Mouse (Mus musculus): Measurements from ENCODE around the gene Map4k5. TPM values are rescaled to one million over a fixed set of nuclear protein-coding genes. Genes with fewer than 3 reads are reported as not detected.

The Map4k5 gene
- polyA plus RNA-seq, 1 experiment from 2014 or later: 32.7 TPM

DNA sequence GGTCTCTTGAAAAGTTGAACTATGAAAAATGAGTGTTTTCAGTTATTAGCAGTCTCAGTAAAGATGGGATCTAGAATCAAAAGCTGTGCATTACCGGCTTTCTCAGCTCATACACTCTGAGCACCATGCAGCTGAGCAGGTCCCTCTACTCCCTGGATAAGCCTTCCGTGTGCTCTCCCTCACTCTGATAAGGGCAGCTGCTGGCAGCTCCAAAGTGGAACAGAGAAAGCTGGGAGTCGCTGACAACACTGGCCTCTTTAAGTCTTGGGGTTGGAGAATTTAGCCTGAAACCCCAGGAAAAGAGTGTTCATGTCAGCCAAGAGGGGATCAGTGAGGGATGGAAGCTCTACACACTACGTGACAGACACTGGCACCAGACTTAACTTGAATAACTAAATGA lies 34.2 kb downstream of the Map4k5 start:
- no peaks in the 10 kb centered on the region for H3K36me3 ChIP-seq (ENCODE audit: control insufficient read depth, insufficient read depth, low read length)
- H3K27ac ChIP-seq (ENCODE audit: low read depth, low read length): no peak overlapping the region
- ATAC-seq (replicated peaks; ENCODE audit: low FRiP score): no peak
- H3K4me2 ChIP-seq (ENCODE audit: low read depth, low read length, severe bottlenecking): no peak overlapping the region
- H3K9ac ChIP-seq (ENCODE audit: low read length): no peak overlapping the region
- no peaks in the 10 kb centered on the region for H3K4me1 ChIP-seq (replicated peaks; ENCODE audit: control insufficient read depth, insufficient read depth, low read length)
- H3K9me3 ChIP-seq (ENCODE audit: control insufficient read depth, low read length): no peaks in the 10 kb centered on the region
- no peak for DNase-seq (ENCODE audit: low spot score)
- no peak overlapping the region for H3K4me3 ChIP-seq (ENCODE audit: low read depth, low read length)
- H3K27me3 ChIP-seq (ENCODE audit: control insufficient read depth, insufficient read depth, low read length): no peaks in the 10 kb centered on the region
- WGBS: 95% methylated on average over 4 of the region's 4 CpGs

DNA sequence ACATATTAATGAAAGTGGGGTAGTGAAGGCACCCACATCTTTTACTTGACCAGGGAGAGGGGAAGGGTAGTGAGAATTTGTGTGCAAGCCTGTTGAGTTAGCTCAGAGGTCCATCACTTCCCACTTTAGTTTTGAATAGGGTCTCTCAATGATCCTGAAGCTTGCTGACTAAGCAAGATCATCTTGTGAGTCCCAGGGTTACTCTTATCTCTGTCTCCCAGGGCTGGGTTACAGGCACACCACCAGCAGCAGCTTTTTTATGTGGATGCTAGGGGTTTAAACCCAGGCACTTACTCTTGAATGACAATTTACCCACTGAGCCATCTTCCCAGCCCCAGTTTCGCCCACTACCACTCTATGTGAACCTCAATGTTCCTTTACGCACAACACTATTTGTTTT lies 35.4 kb downstream of the Map4k5 start:
- H3K27ac ChIP-seq (ENCODE audit: low read depth, low read length): no peak overlapping the region
- no peak overlapping the region for H3K4me2 ChIP-seq (ENCODE audit: low read depth, low read length, severe bottlenecking)
- H3K4me1 ChIP-seq (replicated peaks; ENCODE audit: control insufficient read depth, insufficient read depth, low read length): no peaks in the 10 kb centered on the region
- no peak overlapping the region for H3K4me3 ChIP-seq (ENCODE audit: low read depth, low read length)
- DNase-seq (ENCODE audit: low spot score): no peak
- no peaks in the 10 kb centered on the region for H3K9me3 ChIP-seq (ENCODE audit: control insufficient read depth, low read length)
- no peaks in the 10 kb centered on the region for H3K27me3 ChIP-seq (ENCODE audit: control insufficient read depth, insufficient read depth, low read length)
- no peak overlapping the region for H3K9ac ChIP-seq (ENCODE audit: low read length)
- WGBS: 94% methylated on average over 2 of the region's 2 CpGs
- H3K36me3 ChIP-seq (ENCODE audit: control insufficient read depth, insufficient read depth, low read length): no peaks in the 10 kb centered on the region
- ATAC-seq (replicated peaks; ENCODE audit: low FRiP score): no peak

DNA sequence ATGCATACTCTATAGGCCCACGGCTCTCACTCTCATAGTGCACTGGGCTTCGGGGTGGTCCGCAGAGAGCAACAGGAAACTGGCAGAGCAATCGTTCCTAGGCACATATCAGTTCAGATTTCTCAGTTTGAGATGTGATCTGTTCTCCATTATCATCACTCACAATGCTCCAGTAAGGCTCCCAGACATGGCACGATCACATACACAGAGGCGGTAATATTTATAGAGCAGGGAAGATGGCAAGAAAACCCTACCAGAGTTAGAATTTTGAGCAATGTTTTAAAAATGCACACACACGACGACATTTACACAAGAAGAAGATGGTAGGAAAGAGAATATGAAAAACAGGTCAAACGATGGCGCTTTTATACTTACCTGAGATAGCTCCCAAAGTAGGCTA lies 36.6 kb downstream of the Map4k5 start:
- Histone ChIP-seq H3K4me3 (ENCODE audit: low read depth, low read length) (no peak overlapping the region), H3K9me3 (ENCODE audit: control insufficient read depth, low read length) (no peaks in the 10 kb centered on the region), H3K27me3 (ENCODE audit: control insufficient read depth, insufficient read depth, low read length) (no peaks in the 10 kb centered on the region), H3K9ac (ENCODE audit: low read length) (no peak overlapping the region), H3K27ac (ENCODE audit: low read depth, low read length) (no peak overlapping the region), H3K4me1 (replicated peaks; ENCODE audit: control insufficient read depth, insufficient read depth, low read length) (no peaks in the 10 kb centered on the region), H3K4me2 (ENCODE audit: low read depth, low read length, severe bottlenecking) (no peak overlapping the region), H3K36me3 (ENCODE audit: control insufficient read depth, insufficient read depth, low read length) (no peaks in the 10 kb centered on the region)
- ATAC-seq (replicated peaks; ENCODE audit: low FRiP score) (no peak), DNase-seq (ENCODE audit: low spot score) (no peak)
- WGBS: 97% methylated on average over 10 of the region's 10 CpGs

DNA sequence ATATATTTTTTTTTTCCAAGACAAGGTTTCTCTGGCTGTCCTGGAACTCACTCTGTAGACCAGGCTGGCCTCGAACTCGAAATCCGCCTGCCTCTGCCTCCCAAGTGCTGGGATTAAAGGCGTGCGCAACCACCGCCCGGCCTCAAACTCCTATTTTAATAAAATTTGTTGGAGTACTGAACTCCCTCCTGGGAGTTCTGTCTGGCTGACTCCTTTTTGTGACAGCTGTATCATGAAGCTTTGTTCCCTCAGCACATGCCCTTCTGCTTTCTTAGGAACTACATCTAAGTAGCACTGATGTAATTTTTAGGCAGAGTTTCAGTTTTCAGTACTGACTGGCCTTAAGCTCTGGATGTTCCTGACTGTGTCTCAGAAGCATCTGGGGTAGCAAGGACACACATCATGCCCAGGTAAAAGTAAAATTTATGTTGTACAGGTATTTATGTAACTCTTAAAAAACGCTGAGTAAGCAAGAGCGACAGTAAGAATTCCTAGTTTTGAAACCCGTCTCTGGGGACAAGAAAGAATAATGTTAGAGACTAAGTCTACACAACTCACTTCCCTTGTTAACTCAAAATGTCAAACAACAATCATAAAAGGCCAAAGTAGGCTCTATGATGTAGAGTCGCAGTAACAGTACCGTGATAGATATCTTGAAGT lies 37.2 kb downstream of the Map4k5 start:
- Histone ChIP-seq H3K27me3 (ENCODE audit: control insufficient read depth, insufficient read depth, low read length) (no peaks in the 10 kb centered on the region), H3K9ac (ENCODE audit: low read length) (no peak overlapping the region), H3K27ac (ENCODE audit: low read depth, low read length) (no peak overlapping the region), H3K9me3 (ENCODE audit: control insufficient read depth, low read length) (no peaks in the 10 kb centered on the region), H3K4me1 (replicated peaks; ENCODE audit: control insufficient read depth, insufficient read depth, low read length) (no peaks in the 10 kb centered on the region), H3K4me2 (ENCODE audit: low read depth, low read length, severe bottlenecking) (no peak overlapping the region), H3K4me3 (ENCODE audit: low read depth, low read length) (no peak overlapping the region), H3K36me3 (ENCODE audit: control insufficient read depth, insufficient read depth, low read length) (no peaks in the 10 kb centered on the region)
- ATAC-seq (replicated peaks; ENCODE audit: low FRiP score) (no peak), DNase-seq (ENCODE audit: low spot score) (no peak)
- 98% methylated on average over 12 of the region's 12 CpGs for WGBS

DNA sequence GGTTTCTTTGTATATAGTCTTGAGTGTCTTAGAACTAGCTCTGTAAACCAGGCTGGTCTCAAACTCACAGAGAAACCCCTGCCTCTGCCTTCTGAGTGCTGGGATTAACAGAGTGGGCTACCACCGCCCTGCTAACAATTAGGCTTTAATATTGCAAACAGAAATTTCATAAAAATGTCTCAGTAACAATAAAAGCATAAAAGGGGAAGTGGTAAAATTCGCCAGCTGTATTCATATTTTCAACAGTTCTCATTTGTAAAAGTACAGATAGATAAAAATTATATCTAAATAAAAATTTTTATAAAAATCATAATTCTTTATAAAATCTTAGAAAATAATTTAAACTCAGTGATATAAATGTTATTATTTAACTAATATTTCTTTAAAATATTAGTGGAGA lies 39.1 kb downstream of the Map4k5 start:
- H3K4me1 ChIP-seq (replicated peaks; ENCODE audit: control insufficient read depth, insufficient read depth, low read length): no peaks in the 10 kb centered on the region
- H3K27me3 ChIP-seq (ENCODE audit: control insufficient read depth, insufficient read depth, low read length): no peaks in the 10 kb centered on the region
- no peak overlapping the region for H3K9ac ChIP-seq (ENCODE audit: low read length)
- no peaks in the 10 kb centered on the region for H3K36me3 ChIP-seq (ENCODE audit: control insufficient read depth, insufficient read depth, low read length)
- WGBS: 91% methylated on average over 2 of the region's 2 CpGs
- DNase-seq (ENCODE audit: low spot score): no peak
- H3K9me3 ChIP-seq (ENCODE audit: control insufficient read depth, low read length): no peaks in the 10 kb centered on the region
- no peak overlapping the region for H3K4me2 ChIP-seq (ENCODE audit: low read depth, low read length, severe bottlenecking)
- no peak overlapping the region for H3K4me3 ChIP-seq (ENCODE audit: low read depth, low read length)
- H3K27ac ChIP-seq (ENCODE audit: low read depth, low read length): no peak overlapping the region
- ATAC-seq (replicated peaks; ENCODE audit: low FRiP score): no peak

DNA sequence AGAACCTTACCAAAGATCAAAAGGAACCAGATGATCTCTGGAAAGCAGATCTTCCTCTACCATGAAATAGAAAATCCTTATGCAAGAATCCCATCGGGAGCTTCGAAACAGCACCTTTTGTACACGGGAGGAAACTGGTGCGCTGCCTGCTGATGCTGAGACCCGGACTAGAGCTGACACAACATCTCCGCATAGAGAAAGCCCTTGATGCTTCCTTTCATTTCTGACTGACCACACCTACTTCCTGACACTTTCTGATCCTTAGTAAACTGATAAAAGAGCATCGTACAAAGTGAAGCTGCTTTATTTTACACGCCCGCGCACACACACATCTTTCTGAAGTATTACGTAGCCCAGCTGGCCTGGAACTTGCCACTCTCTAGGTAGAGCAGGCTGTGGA lies 39.6 kb downstream of the Map4k5 start:
- no peaks in the 10 kb centered on the region for H3K4me1 ChIP-seq (replicated peaks; ENCODE audit: control insufficient read depth, insufficient read depth, low read length)
- H3K9ac ChIP-seq (ENCODE audit: low read length): no peak overlapping the region
- H3K27ac ChIP-seq (ENCODE audit: low read depth, low read length): no peak overlapping the region
- H3K4me2 ChIP-seq (ENCODE audit: low read depth, low read length, severe bottlenecking): no peak overlapping the region
- ATAC-seq (replicated peaks; ENCODE audit: low FRiP score): no peak
- no peaks in the 10 kb centered on the region for H3K9me3 ChIP-seq (ENCODE audit: control insufficient read depth, low read length)
- WGBS: 89% methylated on average over 11 of the region's 11 CpGs
- no peak overlapping the region for H3K4me3 ChIP-seq (ENCODE audit: low read depth, low read length)
- DNase-seq (ENCODE audit: low spot score): no peak
- no peaks in the 10 kb centered on the region for H3K27me3 ChIP-seq (ENCODE audit: control insufficient read depth, insufficient read depth, low read length)
- no peaks in the 10 kb centered on the region for H3K36me3 ChIP-seq (ENCODE audit: control insufficient read depth, insufficient read depth, low read length)

DNA sequence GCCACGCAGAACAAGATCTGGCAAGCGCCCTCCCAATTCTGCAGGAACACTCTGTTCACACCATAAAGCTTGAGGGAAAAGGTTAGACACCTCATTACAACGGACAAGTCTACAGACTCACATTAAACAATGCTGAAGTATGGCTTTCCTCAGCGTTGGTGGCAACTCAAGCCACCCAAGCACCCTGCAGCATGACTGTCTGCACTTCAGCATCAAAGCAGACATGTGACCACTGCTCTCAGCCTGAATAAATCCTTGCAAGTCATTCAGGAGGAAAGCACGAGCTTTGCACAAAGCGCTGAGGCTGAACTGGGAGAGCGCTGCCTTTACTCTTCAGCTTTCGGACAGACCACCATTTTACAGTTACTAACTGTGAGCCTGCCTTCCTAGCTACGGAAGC lies 40.7 kb downstream of the Map4k5 start:
- H3K36me3 ChIP-seq (ENCODE audit: control insufficient read depth, insufficient read depth, low read length): no peaks in the 10 kb centered on the region
- no peak overlapping the region for H3K4me2 ChIP-seq (ENCODE audit: low read depth, low read length, severe bottlenecking)

DNA sequence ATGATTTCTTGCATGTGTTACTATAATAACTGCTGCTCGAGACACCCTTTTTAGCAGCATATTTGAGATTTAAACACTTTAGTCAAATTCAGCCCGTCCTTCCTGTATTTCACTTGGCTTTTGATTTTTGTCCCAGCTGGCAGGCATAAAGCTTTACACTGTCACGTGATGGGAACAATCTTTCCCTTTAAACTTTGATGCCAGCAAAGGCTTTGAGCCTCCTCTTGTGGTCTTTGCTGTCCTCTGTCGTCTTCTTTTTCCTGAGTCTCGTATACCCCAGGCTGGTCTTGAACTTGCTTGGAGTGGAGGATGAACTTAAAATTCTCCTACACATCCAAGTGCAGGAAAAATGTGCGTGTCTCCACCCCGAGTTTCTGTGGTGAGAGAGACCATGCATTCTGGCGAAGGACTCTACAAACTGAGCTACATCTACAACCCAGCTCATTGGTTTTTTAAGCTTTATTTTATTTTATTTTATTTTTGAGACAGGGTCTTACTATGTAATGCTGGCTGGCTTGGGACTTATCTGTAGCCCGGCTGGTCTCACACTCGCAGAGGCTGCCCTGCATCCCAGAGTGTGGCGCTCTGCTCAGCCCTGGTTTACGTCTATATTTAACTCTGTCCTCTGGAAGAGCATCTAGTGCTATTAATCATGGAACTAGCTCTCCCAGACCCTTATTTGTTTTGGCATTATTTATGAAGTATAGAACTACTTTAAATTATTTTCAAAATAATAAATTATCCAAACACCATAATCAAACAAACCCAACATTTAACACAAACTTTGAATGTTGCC lies 44.7 kb downstream of the Map4k5 start:
- no peak for ATAC-seq (replicated peaks; ENCODE audit: low FRiP score)
- 92% methylated on average over 12 of the region's 12 CpGs for WGBS
- Histone ChIP-seq H3K9me3 (ENCODE audit: control insufficient read depth, low read length) (no peaks in the 10 kb centered on the region), H3K4me3 (ENCODE audit: low read depth, low read length) (no peak overlapping the region), H3K27me3 (ENCODE audit: control insufficient read depth, insufficient read depth, low read length) (no peaks in the 10 kb centered on the region), H3K4me1 (replicated peaks; ENCODE audit: control insufficient read depth, insufficient read depth, low read length) (no peaks in the 10 kb centered on the region), H3K36me3 (ENCODE audit: control insufficient read depth, insufficient read depth, low read length) (no peaks in the 10 kb centered on the region), H3K27ac (ENCODE audit: low read depth, low read length) (no peak overlapping the region), H3K4me2 (ENCODE audit: low read depth, low read length, severe bottlenecking) (no peak overlapping the region), H3K9ac (ENCODE audit: low read length) (no peak overlapping the region)
- DNase-seq (ENCODE audit: low spot score): no peak

More for the DNA sequence above, 40.7 kb downstream of the Map4k5 start:
- no peak overlapping the region for H3K9ac ChIP-seq (ENCODE audit: low read length)
- no peaks in the 10 kb centered on the region for H3K4me1 ChIP-seq (replicated peaks; ENCODE audit: control insufficient read depth, insufficient read depth, low read length)
- ATAC-seq (replicated peaks; ENCODE audit: low FRiP score) (no peak), DNase-seq (ENCODE audit: low spot score) (no peak)
- H3K9me3 ChIP-seq (ENCODE audit: control insufficient read depth, low read length): no peaks in the 10 kb centered on the region
- 82% methylated on average over 9 of the region's 9 CpGs for WGBS
- no peak overlapping the region for H3K4me3 ChIP-seq (ENCODE audit: low read depth, low read length)
- H3K27me3 ChIP-seq (ENCODE audit: control insufficient read depth, insufficient read depth, low read length): no peaks in the 10 kb centered on the region
- no peak overlapping the region for H3K27ac ChIP-seq (ENCODE audit: low read depth, low read length)

DNA sequence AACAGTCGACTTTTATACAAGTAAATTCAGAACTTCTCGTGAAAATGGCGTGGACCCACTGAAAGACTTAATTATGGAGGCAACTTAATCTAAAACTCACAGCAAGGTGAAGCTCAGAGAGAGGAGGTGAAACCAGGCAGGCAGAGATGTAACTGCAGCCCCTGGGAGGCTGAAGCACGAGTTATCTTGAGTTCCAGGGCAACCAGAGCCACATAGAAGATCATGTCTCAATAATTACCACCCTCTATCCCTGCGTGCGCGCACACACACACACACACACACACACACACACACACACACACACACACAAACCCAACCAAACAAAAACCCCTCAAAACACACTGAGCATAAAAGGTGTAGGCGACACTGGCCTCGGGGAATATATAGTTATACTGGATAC lies 46.5 kb downstream of the Map4k5 start:
- 91% methylated on average over 9 of the region's 9 CpGs for WGBS
- no peaks in the 10 kb centered on the region for H3K4me1 ChIP-seq (replicated peaks; ENCODE audit: control insufficient read depth, insufficient read depth, low read length)
- H3K36me3 ChIP-seq (ENCODE audit: control insufficient read depth, insufficient read depth, low read length): no peaks in the 10 kb centered on the region
- H3K27ac ChIP-seq (ENCODE audit: low read depth, low read length): no peak overlapping the region
- H3K9me3 ChIP-seq (ENCODE audit: control insufficient read depth, low read length): no peaks in the 10 kb centered on the region
- DNase-seq (ENCODE audit: low spot score) (no peak), ATAC-seq (replicated peaks; ENCODE audit: low FRiP score) (no peak)
- no peaks in the 10 kb centered on the region for H3K27me3 ChIP-seq (ENCODE audit: control insufficient read depth, insufficient read depth, low read length)
- no peak overlapping the region for H3K4me2 ChIP-seq (ENCODE audit: low read depth, low read length, severe bottlenecking)
- H3K4me3 ChIP-seq (ENCODE audit: low read depth, low read length): no peak overlapping the region
- H3K9ac ChIP-seq (ENCODE audit: low read length): no peak overlapping the region
